Mouse (Mus musculus): ENCODE data around the gene Extl2.

DNA sequence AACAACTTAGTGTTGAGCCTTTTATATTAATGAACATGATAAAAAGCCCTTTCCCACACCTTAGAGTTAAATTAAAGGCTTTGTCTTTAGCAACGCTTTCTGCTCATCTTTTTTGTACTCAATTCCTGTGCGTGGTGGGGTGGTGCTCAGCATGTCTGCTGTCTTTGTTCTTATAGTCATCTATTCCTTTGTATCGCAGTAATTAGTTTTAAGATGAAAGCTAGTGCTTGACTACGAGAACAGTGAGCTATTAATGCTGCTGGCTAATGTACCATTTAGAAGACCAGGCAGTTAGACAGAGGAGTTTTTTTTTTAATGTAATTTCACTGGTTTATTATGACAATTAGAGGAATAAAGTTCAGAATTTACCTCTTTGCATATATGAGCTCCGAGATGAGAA lies 53.1 kb downstream of the Extl2 start:
- TF ChIP-seq GATA1 (IDR thresholded peaks at IDR 0.05; ENCODE audit: borderline replicate concordance, low read length) (no peak), FLI1 (IDR thresholded peaks at IDR 0.05; ENCODE audit: low read length) (no peak)
